Mouse (Mus musculus) embryonic facial prominence, embryonic 11.5 days (tissue): Measurements from ENCODE around the gene Myo6. TPM values are rescaled to one million over a fixed set of nuclear protein-coding genes. Genes with fewer than 3 reads are reported as not detected.

Experiments
- ATAC-seq: fragments of 200-750 bp; cut with Nextera tagmentation; replicated peaks from 2 replicates; pipeline ENCODE4 v1.8.0; 2017; ENCODE audit warnings: low read depth; ENCODE audit not compliant: insufficient number of reproducible peaks, low FRiP score, low TSS enrichment
- DNase-seq: peaks from one replicate; pipeline ENCODE4 v3.0.0-alpha.2; 2015; ENCODE audit warnings: low spot score
- H3K27ac ChIP-seq: fragments of 300-500 bp; sonication (generic); replicated peaks from 2 replicates; pipeline ENCODE4 v1.5.1; 2014; ENCODE audit warnings: mild to moderate bottlenecking, low read depth, low read length, control low read depth
- H3K27me3 ChIP-seq: fragments of 300-500 bp; sonication (generic); 2 replicates; pipeline ENCODE4 v1.6.1; 2014; ENCODE audit warnings: mild to moderate bottlenecking, low read length, moderate library complexity, mixed read lengths; ENCODE audit not compliant: control insufficient read depth, insufficient read depth
- H3K36me3 ChIP-seq: fragments of 300-500 bp; sonication (generic); replicated peaks from 2 replicates; pipeline ENCODE4 v1.6.1; 2014; ENCODE audit warnings: low read depth, mild to moderate bottlenecking, low read length, moderate library complexity, mixed read lengths; ENCODE audit not compliant: control insufficient read depth, insufficient read depth
- H3K4me1 ChIP-seq: fragments of 300-500 bp; sonication (generic); 2 replicates; pipeline ENCODE4 v1.6.1; 2014; ENCODE audit warnings: low read length, mixed read lengths; ENCODE audit not compliant: control insufficient read depth, insufficient read depth
- H3K4me2 ChIP-seq: fragments of 300-500 bp; sonication (generic); 2 replicates; pipeline ENCODE4 v1.6.1; 2014; ENCODE audit warnings: low read depth, mild to moderate bottlenecking, control low read depth, low read length, moderate library complexity
- H3K4me3 ChIP-seq: fragments of 300-500 bp; sonication (generic); 2 replicates; pipeline ENCODE4 v1.5.1; 2014; ENCODE audit warnings: low read depth, low read length, control low read depth
- H3K9ac ChIP-seq: fragments of 300-500 bp; sonication (generic); replicated peaks from 2 replicates; pipeline ENCODE4 v1.6.1; 2014; ENCODE audit warnings: mild to moderate bottlenecking, control low read depth, low read length
- H3K9me3 ChIP-seq: fragments of 300-500 bp; sonication (generic); replicated peaks from 2 replicates; pipeline ENCODE4 v1.6.1; 2016; ENCODE audit warnings: mild to moderate bottlenecking, low read length, inconsistent platforms, mixed read lengths; ENCODE audit not compliant: control insufficient read depth
- WGBS: fragments of 180-500 bp; shearing (Covaris S2); extraction: QIAGEN DNeasy Blood & Tissue Kit; methylation state at CpG from one replicate; pipeline ENCODE4 v1.1.7; 2014; 5-methylcytosine and 5-hydroxymethylcytosine counted together
- polyA plus RNA-seq: library from polyadenylated mRNA; unstranded; fragments of >200 nt; fragmentation: Nextera tagmentation; extraction: Ambion mirVana; gene quantifications from 2 replicates; pipeline ENCODE4 v1.2.1, GENCODE M21; 2014

Gene Myo6
- polyA plus RNA-seq: 12.1 and 15.2 TPM in 2 replicates

GRCm38 (mm10) chr9:80164611-80165474 lies at the start of gene Myo6:
Gene Myo6 (plus strand): TSS chr9:80165031.
- peak; percentile 97 for ATAC-seq
- WGBS: 1% methylated on average over 68 of the region's 69 CpGs

GRCm38 (mm10) chr9:80145992-80146587 lies 18.7 kb upstream of the Myo6 start:
- no peaks in the 10 kb centered on the region for H3K9me3 ChIP-seq
- H3K27me3 ChIP-seq: no peaks in the 10 kb centered on the region
- H3K4me1 ChIP-seq: no peaks in the 10 kb centered on the region
- WGBS: 38% methylated on average over 10 of the region's 10 CpGs
- H3K36me3 ChIP-seq: peaks cover 3% of the 10 kb centered on the region
- ATAC-seq (no peak), DNase-seq (peak; percentile 64)
- no peak overlapping the region for H3K9ac ChIP-seq
- H3K4me2 ChIP-seq: no peak overlapping the region
- no peak overlapping the region for H3K4me3 ChIP-seq
- H3K27ac ChIP-seq: no peak overlapping the region

More at GRCm38 (mm10) chr9:80164611-80165474, at the start of gene Myo6:
- peak; percentile 95 for DNase-seq
- Histone ChIP-seq H3K27ac (no peak within 1 kb of the TSS), H3K27me3 (no peaks in the 10 kb centered on the region), H3K4me3 (peak within 1 kb of the TSS; percentile 64), H3K36me3 (no peaks in the 10 kb centered on the region), H3K4me2 (peak within 1 kb of the TSS; percentile 82), H3K9me3 (no peaks in the 10 kb centered on the region), H3K9ac (peak within 1 kb of the TSS; percentile 65), H3K4me1 (no peaks in the 10 kb centered on the region)

DNA sequence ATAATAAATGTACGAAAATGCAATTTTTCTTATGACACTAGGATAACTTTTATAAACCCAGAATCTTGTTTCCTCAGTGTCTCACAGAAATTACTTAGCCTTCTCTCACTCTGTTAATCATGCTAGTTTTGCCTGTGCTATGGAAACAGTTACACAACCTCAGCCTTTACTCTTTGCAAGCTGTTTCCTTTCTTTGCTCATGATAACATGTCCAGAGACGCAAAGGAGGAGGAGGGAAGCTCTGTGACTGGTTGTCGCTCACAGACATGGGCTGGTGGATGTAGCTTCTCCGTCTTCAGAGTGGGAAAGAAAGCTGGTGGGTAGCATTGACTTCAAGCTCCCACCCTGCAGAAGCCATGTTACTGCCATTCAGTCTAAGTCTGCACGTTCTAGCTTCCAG lies 15.2 kb upstream of the Myo6 start:
- H3K27ac ChIP-seq: no peak overlapping the region
- ATAC-seq: no peak
- no peaks in the 10 kb centered on the region for H3K4me1 ChIP-seq
- no peak for DNase-seq
- no peaks in the 10 kb centered on the region for H3K27me3 ChIP-seq
- no peak overlapping the region for H3K9ac ChIP-seq
- H3K4me3 ChIP-seq: no peak overlapping the region
- H3K9me3 ChIP-seq: no peaks in the 10 kb centered on the region
- no peaks in the 10 kb centered on the region; the same call in none of the 2 replicates for H3K36me3 ChIP-seq
- no peak overlapping the region for H3K4me2 ChIP-seq
- WGBS: 89% methylated on average over 5 of the region's 5 CpGs

- no peak overlapping the region for H3K9ac ChIP-seq
- DNase-seq: no peak
- H3K27me3 ChIP-seq: no peaks in the 10 kb centered on the region
- no peaks in the 10 kb centered on the region for H3K9me3 ChIP-seq
- H3K36me3 ChIP-seq: no peaks in the 10 kb centered on the region; the same call in 1 of the 2 replicates
- no peak for ATAC-seq
- no peaks in the 10 kb centered on the region for H3K4me1 ChIP-seq
- H3K4me2 ChIP-seq: no peak overlapping the region
- WGBS: 78% methylated on average over 5 of the region's 5 CpGs
- H3K4me3 ChIP-seq: no peak overlapping the region
- H3K27ac ChIP-seq: no peak overlapping the region
These were observed 9.6 kb upstream of the Myo6 start for GRCm38 (mm10) chr9:80155277-80155676.

DNA sequence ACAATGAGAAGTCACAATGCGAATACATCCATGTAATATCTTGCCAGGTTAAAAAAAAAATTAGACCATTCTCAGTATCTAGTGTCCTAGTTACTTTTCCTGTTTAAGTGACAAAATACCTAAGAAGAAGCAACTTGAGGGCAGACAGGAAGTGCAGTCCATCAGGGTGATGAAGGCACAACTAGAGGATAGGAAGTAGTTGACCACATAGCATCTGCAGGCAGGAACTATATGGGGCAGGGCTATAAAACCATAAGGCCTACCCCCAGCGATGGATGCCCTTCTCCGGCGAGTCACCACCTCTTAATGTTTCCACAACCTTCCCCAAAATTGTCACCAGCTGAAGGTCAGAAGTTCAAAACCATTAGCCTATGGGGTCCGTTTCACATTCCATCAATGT lies 8.1 kb upstream of the Myo6 start:
- no peaks in the 10 kb centered on the region; the same call in 1 of the 2 replicates for H3K36me3 ChIP-seq
- H3K4me3 ChIP-seq: no peak overlapping the region
- H3K9ac ChIP-seq: no peak overlapping the region
- 55% methylated on average over 5 of the region's 5 CpGs for WGBS
- no peak overlapping the region for H3K27ac ChIP-seq
- H3K9me3 ChIP-seq: no peaks in the 10 kb centered on the region
- H3K4me1 ChIP-seq: no peaks in the 10 kb centered on the region
- no peaks in the 10 kb centered on the region for H3K27me3 ChIP-seq
- DNase-seq: no peak
- H3K4me2 ChIP-seq: no peak overlapping the region
- no peak for ATAC-seq

DNA sequence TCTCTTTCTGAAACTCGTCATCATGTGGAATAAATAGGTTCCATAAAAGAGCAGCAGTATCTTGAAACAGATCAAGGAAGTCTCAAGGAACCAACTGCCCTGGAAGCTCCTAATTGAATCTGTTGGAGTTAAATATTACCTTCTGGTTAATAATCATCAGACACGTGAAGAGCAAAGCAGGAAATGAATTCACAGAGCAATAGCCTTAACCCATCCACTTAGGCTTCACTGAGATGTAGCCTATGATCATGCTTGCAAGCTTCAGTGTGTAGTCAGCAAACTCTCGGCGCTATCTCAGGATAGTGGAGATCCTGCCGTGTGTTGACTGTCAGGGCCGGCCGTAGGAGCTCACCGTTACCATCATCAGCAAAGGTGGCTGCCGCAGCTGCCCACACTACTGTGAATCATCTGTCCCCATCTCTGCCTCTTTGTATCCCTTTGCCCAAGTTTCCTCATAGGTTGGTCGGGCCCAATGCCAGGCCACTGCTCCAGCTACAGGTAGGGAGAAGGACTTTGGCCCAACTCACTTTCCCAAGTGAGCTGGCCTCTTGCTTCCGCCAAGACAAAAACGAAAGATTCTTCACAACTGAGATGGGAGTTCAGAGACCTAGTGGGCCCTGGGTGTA lies 6.9 kb upstream of the Myo6 start:
- Histone ChIP-seq H3K9ac (no peak overlapping the region), H3K9me3 (no peaks in the 10 kb centered on the region), H3K4me2 (no peak overlapping the region), H3K27ac (no peak overlapping the region), H3K36me3 (no peaks in the 10 kb centered on the region), H3K27me3 (no peaks in the 10 kb centered on the region), H3K4me3 (no peak overlapping the region), H3K4me1 (no peaks in the 10 kb centered on the region)
- WGBS: 85% methylated on average over 12 of the region's 12 CpGs
- DNase-seq: no peak
- no peak for ATAC-seq

GRCm38 (mm10) chr9:80158937-80159336 lies 5.9 kb upstream of the Myo6 start:
- H3K4me1 ChIP-seq: no peaks in the 10 kb centered on the region
- no peaks in the 10 kb centered on the region for H3K9me3 ChIP-seq
- 86% methylated on average over 5 of the region's 5 CpGs for WGBS
- no peak for ATAC-seq
- no peak overlapping the region for H3K9ac ChIP-seq
- H3K4me3 ChIP-seq: no peak overlapping the region
- H3K27ac ChIP-seq: no peak overlapping the region
- DNase-seq: no peak
- H3K4me2 ChIP-seq: no peak overlapping the region
- H3K36me3 ChIP-seq: no peaks in the 10 kb centered on the region
- no peaks in the 10 kb centered on the region for H3K27me3 ChIP-seq

DNA sequence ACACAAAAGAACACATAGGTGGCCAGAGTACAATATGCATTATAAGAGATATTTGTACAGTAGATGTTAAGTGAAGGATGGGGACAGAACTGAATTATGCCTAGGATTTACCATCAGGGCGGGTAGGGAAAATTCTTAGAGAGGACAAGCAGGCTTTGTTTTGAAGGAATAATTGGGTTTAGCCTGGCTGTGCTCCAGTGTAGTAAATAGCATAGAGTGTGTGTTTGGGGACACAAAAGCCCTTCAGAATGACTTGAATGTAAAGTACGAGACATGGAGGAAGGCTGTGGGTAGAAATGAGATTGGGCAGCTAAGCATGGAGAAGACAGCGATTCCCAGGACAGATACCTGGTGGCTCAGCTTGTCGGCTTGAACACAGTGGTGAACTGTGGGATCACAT lies 3.4 kb upstream of the Myo6 start:
- H3K36me3 ChIP-seq: no peaks in the 10 kb centered on the region
- H3K27ac ChIP-seq: no peak overlapping the region
- no peaks in the 10 kb centered on the region for H3K27me3 ChIP-seq
- ATAC-seq (no peak), DNase-seq (no peak)
- H3K9ac ChIP-seq: no peak overlapping the region
- WGBS: 78% methylated on average over 4 of the region's 4 CpGs
- H3K4me1 ChIP-seq: no peaks in the 10 kb centered on the region
- H3K4me3 ChIP-seq: no peak overlapping the region
- no peaks in the 10 kb centered on the region for H3K9me3 ChIP-seq
- no peak overlapping the region for H3K4me2 ChIP-seq
